8 mouse cellular contexts compared by ENCODE assay signal in genomic region chr9:21090972-21091706, GRCm38 (mm10). TPM values are rescaled to one million over a fixed set of nuclear protein-coding genes. Genes with fewer than 3 reads are reported as not detected.
A peak's percentile ranks its signal among the peaks of the same experiment; 100 is the strongest.
DNase-seq lines count a peak whose midpoint lies in the region; ATAC-seq lines count a peak whose summit lies in the region.

No protein-coding gene starts in this region.

- H3K4me2 ChIP-seq in heart, embryonic 13.5 days, result peak overlapping the region; percentile 77
- H3K4me2 ChIP-seq in forebrain, embryonic 15.5 days (replicated peaks), result peak overlapping the region; percentile 73
- H3K4me2 ChIP-seq in liver, embryonic 13.5 days, result peak overlapping the region; percentile 92
- H3K4me2 ChIP-seq in stomach, embryonic 16.5 days (ENCODE audit: low read depth, low read length), result peak overlapping the region; percentile 90

- peak overlapping the region; percentile 94 for H3K27ac ChIP-seq in heart, embryonic 13.5 days (replicated peaks)
- peak overlapping the region; percentile 94 for H3K27ac ChIP-seq in forebrain, embryonic 15.5 days (replicated peaks)
- H3K27ac ChIP-seq in liver, embryonic 13.5 days, result peak overlapping the region; percentile 87
- peak overlapping the region; percentile 86 for H3K27ac ChIP-seq in stomach, embryonic 16.5 days (ENCODE audit: low read length)

- no peak for ATAC-seq in heart, embryonic 13.5 days (ENCODE audit: extremely low read depth, insufficient number of reproducible peaks, low FRiP score, low TSS enrichment)
- no peak for ATAC-seq in forebrain, embryonic 15.5 days (replicated peaks)
- ATAC-seq in liver, embryonic 13.5 days (ENCODE audit: low read depth), result peak; percentile 2
- ATAC-seq in stomach, embryonic 16.5 days (ENCODE audit: insufficient read depth, low FRiP score), result no peak

- peak overlapping the region; percentile 80 for H3K4me3 ChIP-seq in heart, embryonic 13.5 days
- peak overlapping the region; percentile 92 for H3K4me3 ChIP-seq in forebrain, embryonic 15.5 days
- H3K4me3 ChIP-seq in liver, embryonic 13.5 days (replicated peaks), result peak overlapping the region; percentile 74
- peak overlapping the region; percentile 68 for H3K4me3 ChIP-seq in stomach, embryonic 16.5 days (replicated peaks; ENCODE audit: low read length)

- H3K36me3 ChIP-seq in heart, embryonic 13.5 days, result peaks cover 44% of the 10 kb centered on the region
- H3K36me3 ChIP-seq in forebrain, embryonic 15.5 days, result peaks cover 29% of the 10 kb centered on the region
- H3K36me3 ChIP-seq in liver, embryonic 13.5 days, result peaks cover 52% of the 10 kb centered on the region
- H3K36me3 ChIP-seq in stomach, embryonic 16.5 days (ENCODE audit: control insufficient read depth, insufficient read depth, low read length), result 0 out of 2 replicates have a peak, but pooled peaks cover 7% of the 10 kb centered on the region

- 3% methylated on average over 24 of the region's 24 CpGs for WGBS in heart, embryonic 13.5 days
- 4% methylated on average over 24 of the region's 24 CpGs for WGBS in forebrain, embryonic 15.5 days
- WGBS in liver, embryonic 13.5 days (ENCODE audit: insufficient replicate concordance), result 2% methylated on average over 24 of the region's 24 CpGs
- WGBS in stomach, embryonic 16.5 days, result 2% methylated on average over 24 of the region's 24 CpGs

- no peaks in the 10 kb centered on the region for H3K9me3 ChIP-seq in heart, embryonic 13.5 days
- no peaks in the 10 kb centered on the region for H3K9me3 ChIP-seq in forebrain, embryonic 15.5 days
- H3K9me3 ChIP-seq in liver, embryonic 13.5 days (replicated peaks), result no peaks in the 10 kb centered on the region
- no peaks in the 10 kb centered on the region for H3K9me3 ChIP-seq in stomach, embryonic 16.5 days (replicated peaks; ENCODE audit: control insufficient read depth, low read length)

- H3K9ac ChIP-seq in heart, embryonic 13.5 days, result peak overlapping the region; percentile 93
- H3K9ac ChIP-seq in forebrain, embryonic 15.5 days (replicated peaks), result peak overlapping the region; percentile 78
- H3K9ac ChIP-seq in liver, embryonic 13.5 days, result peak overlapping the region; percentile 80
- H3K9ac ChIP-seq in stomach, embryonic 16.5 days (ENCODE audit: low read length), result peak overlapping the region; percentile 74

- DNase-seq in heart, postnatal 4 days, result no peak
- DNase-seq in MEL-GATA-1-ER (ENCODE audit: extremely low read depth, low read depth), result peak; percentile 39
- DNase-seq in liver, embryonic 13.5 days, result peak; percentile 29
- no peak for DNase-seq in adrenal gland, postnatal 10 days
- DNase-seq in yolk sac, embryonic 10.5 days (ENCODE audit: low spot score), result no peak

- peaks cover 30% of the 10 kb centered on the region for H3K4me1 ChIP-seq in heart, embryonic 13.5 days
- H3K4me1 ChIP-seq in forebrain, embryonic 15.5 days, result peaks cover 24% of the 10 kb centered on the region
- H3K4me1 ChIP-seq in liver, embryonic 13.5 days (replicated peaks), result peaks cover 49% of the 10 kb centered on the region
- peaks cover 15% of the 10 kb centered on the region for H3K4me1 ChIP-seq in stomach, embryonic 16.5 days (ENCODE audit: control insufficient read depth, insufficient read depth, low read length)

- no peaks in the 10 kb centered on the region for H3K27me3 ChIP-seq in heart, embryonic 13.5 days (replicated peaks)
- H3K27me3 ChIP-seq in forebrain, embryonic 15.5 days, result no peaks in the 10 kb centered on the region
- no peaks in the 10 kb centered on the region for H3K27me3 ChIP-seq in liver, embryonic 13.5 days
- H3K27me3 ChIP-seq in stomach, embryonic 16.5 days (ENCODE audit: control insufficient read depth, insufficient read depth, low read length), result no peaks in the 10 kb centered on the region

RNA-seq across cellular contexts. Expression of gene Gm38431, which starts 0.7 kb away (rescaled TPM):
- 1.6 and 1.7 TPM in 2 replicates for polyA plus RNA-seq in heart, embryonic 13.5 days (2015; fragmentation: Nextera tagmentation; extraction: Ambion mirVana)
- total RNA-seq in heart, postnatal 4 days (2021), result 1 to 10 TPM in 1 of 2 experiments, under 1 TPM in 1; 0.64 to 2.2 TPM
- polyA plus RNA-seq in forebrain, embryonic 15.5 days (2015; fragmentation: Nextera tagmentation; extraction: Ambion mirVana), result 1.0 and 1.3 TPM in 2 replicates
- polyA plus RNA-seq in liver, embryonic 13.5 days (2015; fragmentation: Nextera tagmentation; extraction: Ambion mirVana), result 1.3 and 1.6 TPM in 2 replicates
- 1.2 and 2.1 TPM in 2 replicates for polyA plus RNA-seq in stomach, embryonic 16.5 days (2015; fragmentation: Nextera tagmentation; extraction: Ambion mirVana)
- 1 to 10 TPM in 1 of 2 experiments, under 1 TPM in 1; 0.63 to 1.5 TPM for total RNA-seq in adrenal gland, postnatal 10 days (2021)

RNA-seq across cellular contexts. Expression of gene Raver1, which starts 0.7 kb away (rescaled TPM):
- 45.2 and 47.3 TPM in 2 replicates for polyA plus RNA-seq in heart, embryonic 13.5 days (2015; fragmentation: Nextera tagmentation; extraction: Ambion mirVana)
- total RNA-seq in heart, postnatal 4 days (2021), result 10 to 100 TPM; 44.4 to 48.9 TPM
- polyA plus RNA-seq in forebrain, embryonic 15.5 days (2015; fragmentation: Nextera tagmentation; extraction: Ambion mirVana), result 36.8 and 42.0 TPM in 2 replicates
- 18.4 and 27.0 TPM in 2 replicates for polyA plus RNA-seq in liver, embryonic 13.5 days (2015; fragmentation: Nextera tagmentation; extraction: Ambion mirVana)
- 40.3 and 40.8 TPM in 2 replicates for polyA plus RNA-seq in stomach, embryonic 16.5 days (2015; fragmentation: Nextera tagmentation; extraction: Ambion mirVana)
- total RNA-seq in adrenal gland, postnatal 10 days (2021), result 10 to 100 TPM; 47.2 to 50.3 TPM

RNA-seq across cellular contexts. Expression of gene Fdx1l, which starts 17.7 kb away (rescaled TPM):
- polyA plus RNA-seq in heart, embryonic 13.5 days (2015; fragmentation: Nextera tagmentation; extraction: Ambion mirVana), result 51.1 and 53.4 TPM in 2 replicates
- 10 to 100 TPM; 34.1 to 35.5 TPM for total RNA-seq in heart, postnatal 4 days (2021)
- polyA plus RNA-seq in forebrain, embryonic 15.5 days (2015; fragmentation: Nextera tagmentation; extraction: Ambion mirVana), result 52.2 and 58.9 TPM in 2 replicates
- 36.6 and 41.0 TPM in 2 replicates for polyA plus RNA-seq in liver, embryonic 13.5 days (2015; fragmentation: Nextera tagmentation; extraction: Ambion mirVana)
- 48.7 and 49.7 TPM in 2 replicates for polyA plus RNA-seq in stomach, embryonic 16.5 days (2015; fragmentation: Nextera tagmentation; extraction: Ambion mirVana)
- total RNA-seq in adrenal gland, postnatal 10 days (2021), result 10 to 100 TPM; 32.5 to 38.6 TPM

RNA-seq across cellular contexts. Expression of gene Gm49373, which starts 18.2 kb away (rescaled TPM):
- 0.36 and 0.55 TPM in 2 replicates for polyA plus RNA-seq in heart, embryonic 13.5 days (2015; fragmentation: Nextera tagmentation; extraction: Ambion mirVana)
- under 1 TPM; 0.14 to 0.23 TPM for total RNA-seq in heart, postnatal 4 days (2021)
- polyA plus RNA-seq in forebrain, embryonic 15.5 days (2015; fragmentation: Nextera tagmentation; extraction: Ambion mirVana), result 1.3 TPM in 2 replicates
- polyA plus RNA-seq in liver, embryonic 13.5 days (2015; fragmentation: Nextera tagmentation; extraction: Ambion mirVana), result 0.56 and 0.68 TPM in 2 replicates
- 0.26 and 0.49 TPM in 2 replicates for polyA plus RNA-seq in stomach, embryonic 16.5 days (2015; fragmentation: Nextera tagmentation; extraction: Ambion mirVana)
- under 1 TPM; 0.45 to 0.51 TPM for total RNA-seq in adrenal gland, postnatal 10 days (2021)

RNA-seq across cellular contexts. Expression of gene Zglp1, which starts 24.2 kb away (rescaled TPM):
- polyA plus RNA-seq in heart, embryonic 13.5 days (2015; fragmentation: Nextera tagmentation; extraction: Ambion mirVana), result 0.51 and 0.87 TPM in 2 replicates
- total RNA-seq in heart, postnatal 4 days (2021), result not detected
- 0.37 and 2.2 TPM in 2 replicates for polyA plus RNA-seq in forebrain, embryonic 15.5 days (2015; fragmentation: Nextera tagmentation; extraction: Ambion mirVana)
- 0.38 TPM in 1 of 2 replicates, not detected in the other for polyA plus RNA-seq in liver, embryonic 13.5 days (2015; fragmentation: Nextera tagmentation; extraction: Ambion mirVana)
- 0.46 and 0.89 TPM in 2 replicates for polyA plus RNA-seq in stomach, embryonic 16.5 days (2015; fragmentation: Nextera tagmentation; extraction: Ambion mirVana)
- total RNA-seq in adrenal gland, postnatal 10 days (2021), result not detected

Comparison
In these comparisons a context has a peak if more than half of its experiments do, and no peak if none do; other contexts are left out.
1. DNase-seq: peak in MEL-GATA-1-ER (single experiment) and liver, embryonic 13.5 days (single experiment); none in heart, postnatal 4 days (single experiment), adrenal gland, postnatal 10 days (single experiment) and yolk sac, embryonic 10.5 days (single experiment).
2. Peak in every context shown above with its lines, with median percentiles within 50 percentile points of each other: H3K27ac ChIP-seq, H3K4me2 ChIP-seq, H3K4me3 ChIP-seq and H3K9ac ChIP-seq.